In genomic region chr14:107004981-107005380, GRCm38 (mm10) we compare ENCODE assay signal across 7 mouse cellular contexts.
"Had no signal": no experiment of that assay in that cellular context is flagged by ENCODE, and none has a peak within 500 bp of the region (broad histone marks: within the 10 kb centered on the region; RNA-seq: fewer than 3 reads in every experiment).

No protein-coding gene starts in this region.

- DNase-seq: liver, postnatal 0 days; lung, adult 2 months; lung, postnatal 10 days; right cerebral cortex, postnatal 14 days; thymus, adult 2 months; thymus, postnatal 25 days; thymus, postnatal 4 days had no signal
